ENCODE assay signal across 27 mouse cellular contexts in genomic region chr4:101711100-101711499, GRCm38 (mm10). TPM values are rescaled to one million over a fixed set of nuclear protein-coding genes. Genes with fewer than 3 reads are reported as not detected.
DNase-seq lines count a peak whose midpoint lies in the region; ATAC-seq and TF ChIP-seq lines count a peak whose summit lies in the region.
"Had no signal": no experiment of that assay in that cellular context is flagged by ENCODE, and none has a peak within 500 bp of the region (broad histone marks: within the 10 kb centered on the region; RNA-seq: fewer than 3 reads in every experiment).

No protein-coding gene starts in this region.

- no peak for TF ChIP-seq CTCF in liver, postnatal 0 days (IDR thresholded peaks at IDR 0.05; ENCODE audit: low read depth)

- no peaks in the 10 kb centered on the region for H3K4me1 ChIP-seq in heart, embryonic 12.5 days (replicated peaks)
- peaks cover 8% of the 10 kb centered on the region for H3K4me1 ChIP-seq in liver, postnatal 0 days (ENCODE audit: insufficient read depth)
- no peaks in the 10 kb centered on the region for H3K4me1 ChIP-seq in liver, embryonic 12.5 days
- peaks cover 33% of the 10 kb centered on the region for H3K4me1 ChIP-seq in embryonic facial prominence, embryonic 10.5 days
- H3K4me1 ChIP-seq: forebrain, embryonic 13.5 days; heart, embryonic 15.5 days; hindbrain, embryonic 13.5 days had no signal

- H3K27ac ChIP-seq in heart, embryonic 12.5 days (ENCODE audit: poor library complexity, severe bottlenecking): no peak overlapping the region
- peak overlapping the region; percentile 66; the same call in 1 of the 2 replicates for H3K27ac ChIP-seq in liver, postnatal 0 days (ENCODE audit: low read depth)
- H3K27ac ChIP-seq in liver, embryonic 12.5 days: no peak overlapping the region
- 0 out of 2 replicates have a peak overlapping the region, but pooled peaks have one; percentile 11 for H3K27ac ChIP-seq in embryonic facial prominence, embryonic 10.5 days (replicated peaks)
- H3K27ac ChIP-seq: forebrain, embryonic 10.5 days; forebrain, embryonic 13.5 days; heart, embryonic 15.5 days; hindbrain, embryonic 10.5 days; hindbrain, embryonic 13.5 days had no signal

- DNase-seq in heart, adult 11 months: peak; percentile 90
- DNase-seq in liver, postnatal 0 days: no peak
- DNase-seq in embryonic facial prominence, embryonic 10.5 days (ENCODE audit: low spot score): no peak
- DNase-seq in layer of hippocampus, postnatal 10 days (ENCODE audit: low spot score in 2 of 2): no peak
- DNase-seq: adrenal gland, adult 8-10 months; adrenal gland, postnatal 25 days; cerebellum, adult 11-12 months; cerebellum, adult 8-10 months; cerebellum, postnatal 10 days; cerebellum, postnatal 36 days; embryo, embryonic 11 days; gastrocnemius, postnatal 10 days; gastrocnemius, postnatal 36 days; heart, postnatal 10 days; heart, postnatal 36 days had no signal

- no peak overlapping the region for H3K9ac ChIP-seq in heart, embryonic 12.5 days
- H3K9ac ChIP-seq in liver, postnatal 0 days (replicated peaks): no peak overlapping the region
- no peak overlapping the region for H3K9ac ChIP-seq in liver, embryonic 12.5 days
- H3K9ac ChIP-seq: forebrain, embryonic 13.5 days; heart, embryonic 15.5 days; hindbrain, embryonic 13.5 days had no signal

- no peak for ATAC-seq in heart, embryonic 12.5 days (ENCODE audit: insufficient number of reproducible peaks, low FRiP score)
- no peak for ATAC-seq in liver, postnatal 0 days
- no peak for ATAC-seq in liver, embryonic 12.5 days
- ATAC-seq: activated CD4-positive, CD25-positive, alpha-beta regulatory T cell, adult 4 months; forebrain, embryonic 13.5 days; forebrain, embryonic 16.5 days; hindbrain, embryonic 16.5 days had no signal

- TF ChIP-seq EP300 in liver, postnatal 0 days (IDR thresholded peaks at IDR 0.05; ENCODE audit: low read depth): no peak

- H3K36me3 ChIP-seq in heart, embryonic 12.5 days: no peaks in the 10 kb centered on the region
- H3K36me3 ChIP-seq in liver, postnatal 0 days (replicated peaks; ENCODE audit: insufficient read depth, low read length): no peaks in the 10 kb centered on the region
- H3K36me3 ChIP-seq in liver, embryonic 12.5 days: no peaks in the 10 kb centered on the region
- H3K36me3 ChIP-seq in embryonic facial prominence, embryonic 10.5 days (replicated peaks): no peaks in the 10 kb centered on the region
- H3K36me3 ChIP-seq: forebrain, embryonic 10.5 days; heart, embryonic 15.5 days; hindbrain, embryonic 10.5 days; hindbrain, embryonic 13.5 days had no signal

- no peak overlapping the region for H3K4me3 ChIP-seq in heart, embryonic 12.5 days
- H3K4me3 ChIP-seq in liver, postnatal 0 days (ENCODE audit: low read depth, low read length): no peak overlapping the region
- no peak overlapping the region for H3K4me3 ChIP-seq in liver, embryonic 12.5 days
- H3K4me3 ChIP-seq in embryonic facial prominence, embryonic 10.5 days: no peak overlapping the region
- H3K4me3 ChIP-seq: forebrain, embryonic 10.5 days; forebrain, embryonic 13.5 days; heart, embryonic 15.5 days; hindbrain, embryonic 10.5 days; hindbrain, embryonic 13.5 days had no signal

- no peaks in the 10 kb centered on the region; the same call in 1 of the 2 replicates for H3K27me3 ChIP-seq in heart, embryonic 12.5 days (replicated peaks)
- no peaks in the 10 kb centered on the region for H3K27me3 ChIP-seq in liver, postnatal 0 days (ENCODE audit: insufficient read depth, low read length)
- H3K27me3 ChIP-seq in liver, embryonic 12.5 days (replicated peaks): 0 out of 2 replicates have a peak, but pooled peaks cover 3% of the 10 kb centered on the region
- peaks cover 5% of the 10 kb centered on the region for H3K27me3 ChIP-seq in embryonic facial prominence, embryonic 10.5 days (replicated peaks; ENCODE audit: low read depth, poor library complexity, severe bottlenecking)
- H3K27me3 ChIP-seq: hindbrain, embryonic 13.5 days had no signal

- 75% methylated on average over 4 of the region's 4 CpGs for WGBS in heart, embryonic 12.5 days
- WGBS in liver, postnatal 0 days (ENCODE audit: insufficient replicate concordance): 72% methylated on average over 4 of the region's 4 CpGs
- 74% methylated on average over 4 of the region's 4 CpGs for WGBS in liver, embryonic 12.5 days (ENCODE audit: insufficient replicate concordance)
- WGBS in embryonic facial prominence, embryonic 10.5 days: 82% methylated on average over 4 of the region's 4 CpGs

- no peaks in the 10 kb centered on the region for H3K9me3 ChIP-seq in heart, embryonic 12.5 days (replicated peaks)
- H3K9me3 ChIP-seq in liver, postnatal 0 days (ENCODE audit: low read length): no peaks in the 10 kb centered on the region
- H3K9me3 ChIP-seq in liver, embryonic 12.5 days (replicated peaks): no peaks in the 10 kb centered on the region
- H3K9me3 ChIP-seq in embryonic facial prominence, embryonic 10.5 days: no peaks in the 10 kb centered on the region
- H3K9me3 ChIP-seq: forebrain, embryonic 10.5 days; forebrain, embryonic 13.5 days; heart, embryonic 15.5 days; hindbrain, embryonic 10.5 days; hindbrain, embryonic 13.5 days had no signal

- H3K4me2 ChIP-seq in heart, embryonic 12.5 days: no peak overlapping the region
- no peak overlapping the region for H3K4me2 ChIP-seq in liver, postnatal 0 days (ENCODE audit: low read depth, low read length)
- H3K4me2 ChIP-seq in liver, embryonic 12.5 days: no peak overlapping the region
- H3K4me2 ChIP-seq: forebrain, embryonic 13.5 days; heart, embryonic 11.5 days; heart, embryonic 15.5 days; hindbrain, embryonic 13.5 days had no signal

RNA-seq across cellular contexts. Expression of gene Lepr, which starts 6.1 kb away (rescaled TPM):
- polyA plus RNA-seq in heart, embryonic 12.5 days (2016; fragmentation: Nextera tagmentation; extraction: Ambion mirVana): 0.86 and 1.3 TPM in 2 replicates
- 19.0 and 30.1 TPM in 2 replicates for polyA plus RNA-seq in liver, postnatal 0 days (2015; fragmentation: Nextera tagmentation; extraction: Ambion mirVana)
- 0.61 and 0.69 TPM in 2 replicates for polyA plus RNA-seq in liver, embryonic 12.5 days (2016; fragmentation: Nextera tagmentation; extraction: Ambion mirVana)
- polyA plus RNA-seq in embryonic facial prominence, embryonic 10.5 days (2016; fragmentation: Nextera tagmentation; extraction: Ambion mirVana): 2.5 and 3.3 TPM in 2 replicates
- 1 to 10 TPM; 3.7 to 5.6 TPM for total RNA-seq in layer of hippocampus, postnatal 10 days (2021)
- total RNA-seq: granulocyte monocyte progenitor cell, adult 5-6 weeks had no signal

Comparison
In these comparisons a context has a peak if more than half of its experiments do, and no peak if none do; other contexts are left out.
1. H3K27ac ChIP-seq: peak in liver, postnatal 0 days (single experiment) and embryonic facial prominence, embryonic 10.5 days (single experiment); none in heart, embryonic 12.5 days (single experiment) and liver, embryonic 12.5 days (single experiment).